8 mouse cellular contexts compared by ENCODE assay signal in genomic region chr19:12759656-12760055, GRCm38 (mm10). TPM values are rescaled to one million over a fixed set of nuclear protein-coding genes. Genes with fewer than 3 reads are reported as not detected.
DNase-seq lines count a peak whose midpoint lies in the region; ATAC-seq lines count a peak whose summit lies in the region.
"Had no signal": no experiment of that assay in that cellular context is flagged by ENCODE, and none has a peak within 500 bp of the region (broad histone marks: within the 10 kb centered on the region; RNA-seq: fewer than 3 reads in every experiment).

No protein-coding gene starts in this region.

- no peaks in the 10 kb centered on the region for H3K4me1 ChIP-seq in limb, embryonic 10.5 days
- H3K4me1 ChIP-seq: lung, embryonic 15.5 days had no signal

- intact Hi-C loops in left cerebral cortex, postnatal 4 days (cut with DNase I): no loop called here

- DNase-seq in urinary bladder, postnatal 14 days (ENCODE audit: low spot score): peak; percentile 11
- no peak for DNase-seq in urinary bladder, adult 2 months (ENCODE audit: low spot score)
- DNase-seq in cerebellum, postnatal 25 days: peak; percentile 87 to 90
- DNase-seq in kidney, adult 8-10 months: peak; percentile 36 to 52
- DNase-seq in left cerebral cortex, postnatal 4 days: peak; percentile 80
- DNase-seq in limb, embryonic 10.5 days (ENCODE audit: low spot score): no peak

- peaks cover 32% of the 10 kb centered on the region for H3K36me3 ChIP-seq in limb, embryonic 10.5 days

- WGBS in limb, embryonic 10.5 days: 82% methylated on average over 2 of the region's 2 CpGs

- no peak overlapping the region for H3K4me3 ChIP-seq in limb, embryonic 10.5 days
- H3K4me3 ChIP-seq: lung, embryonic 15.5 days had no signal

- ATAC-seq in megakaryocyte progenitor cell, adult 5-6 weeks (replicated peaks; ENCODE audit: poor library complexity): no peak

- H3K27ac ChIP-seq in limb, embryonic 10.5 days: no peak overlapping the region
- H3K27ac ChIP-seq: lung, embryonic 15.5 days had no signal

- no peaks in the 10 kb centered on the region for H3K9me3 ChIP-seq in limb, embryonic 10.5 days (replicated peaks)
- H3K9me3 ChIP-seq: lung, embryonic 15.5 days had no signal

- H3K27me3 ChIP-seq in limb, embryonic 10.5 days (ENCODE audit: low read depth, poor library complexity, severe bottlenecking): no peaks in the 10 kb centered on the region
- H3K27me3 ChIP-seq: lung, embryonic 15.5 days had no signal

RNA-seq across cellular contexts. Expression of gene Cntf, which starts 5.8 kb away (rescaled TPM):
- 1.8 and 2.9 TPM in 2 replicates for polyA plus RNA-seq in urinary bladder, adult 2 months (2012; rRNA removed)
- total RNA-seq in left cerebral cortex, postnatal 4 days (2021): 1 to 10 TPM; 2.1 to 2.4 TPM
- polyA plus RNA-seq in limb, embryonic 10.5 days (2016; fragmentation: Nextera tagmentation; extraction: Ambion mirVana): 1.8 and 2.2 TPM in 2 replicates
- total RNA-seq in megakaryocyte progenitor cell, adult 5-6 weeks (2015): 5.2 and 5.9 TPM in 2 replicates
- 1.1 and 3.0 TPM in 2 replicates for total RNA-seq in megakaryocyte progenitor cell, adult 5-6 weeks (2017)

RNA-seq across cellular contexts. Expression of gene Zfp91, which starts 36.3 kb away (rescaled TPM):
- polyA plus RNA-seq in urinary bladder, adult 2 months (2012; rRNA removed): 37.0 and 44.0 TPM in 2 replicates
- total RNA-seq in left cerebral cortex, postnatal 4 days (2021): 10 to 100 TPM; 60.3 to 62.7 TPM
- 11.0 and 13.5 TPM in 2 replicates for polyA plus RNA-seq in limb, embryonic 10.5 days (2016; fragmentation: Nextera tagmentation; extraction: Ambion mirVana)
- 70.4 and 79.9 TPM in 2 replicates for total RNA-seq in megakaryocyte progenitor cell, adult 5-6 weeks (2015)
- total RNA-seq in megakaryocyte progenitor cell, adult 5-6 weeks (2017): 85.2 and 92.8 TPM in 2 replicates

RNA-seq across cellular contexts. Expression of gene Lpxn, which starts 36.3 kb away (rescaled TPM):
- 4.3 and 5.1 TPM in 2 replicates for polyA plus RNA-seq in urinary bladder, adult 2 months (2012; rRNA removed)
- total RNA-seq in left cerebral cortex, postnatal 4 days (2021): under 1 TPM; 0.40 to 0.82 TPM
- 0.68 and 0.78 TPM in 2 replicates for polyA plus RNA-seq in limb, embryonic 10.5 days (2016; fragmentation: Nextera tagmentation; extraction: Ambion mirVana)
- total RNA-seq in megakaryocyte progenitor cell, adult 5-6 weeks (2015): 4.6 and 9.2 TPM in 2 replicates
- 5.1 and 6.2 TPM in 2 replicates for total RNA-seq in megakaryocyte progenitor cell, adult 5-6 weeks (2017)

Comparison
In these comparisons a context has a peak if more than half of its experiments do, and no peak if none do; other contexts are left out.
1. DNase-seq: peak in urinary bladder, postnatal 14 days (single experiment), cerebellum, postnatal 25 days (2 of 2), kidney, adult 8-10 months (2 of 2) and left cerebral cortex, postnatal 4 days (single experiment); none in urinary bladder, adult 2 months (single experiment) and limb, embryonic 10.5 days (single experiment).